Mouse (Mus musculus): ENCODE measurements around the gene Taf13.

Taf13 gene

DNA sequence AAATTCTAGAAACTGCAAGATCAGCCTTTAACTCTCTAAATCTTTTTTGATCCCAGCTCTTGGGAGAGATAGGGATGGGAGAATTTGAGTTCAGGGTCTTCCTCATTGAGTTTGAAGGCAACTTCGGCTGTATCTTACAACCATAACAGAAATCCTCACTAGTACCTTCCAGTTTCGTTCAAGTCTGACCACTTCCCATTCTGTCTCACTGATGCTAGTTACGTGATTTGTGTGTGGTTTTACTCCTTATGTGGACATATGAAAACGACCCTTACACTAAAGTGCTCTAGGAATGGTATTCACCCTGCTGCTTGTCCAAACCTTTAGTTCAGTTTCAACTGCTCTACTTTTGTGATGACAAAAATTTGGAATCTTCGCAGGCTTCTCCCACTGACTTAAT lies 2.5 kb downstream of the Taf13 start:
- DNase-seq: no peak

DNA sequence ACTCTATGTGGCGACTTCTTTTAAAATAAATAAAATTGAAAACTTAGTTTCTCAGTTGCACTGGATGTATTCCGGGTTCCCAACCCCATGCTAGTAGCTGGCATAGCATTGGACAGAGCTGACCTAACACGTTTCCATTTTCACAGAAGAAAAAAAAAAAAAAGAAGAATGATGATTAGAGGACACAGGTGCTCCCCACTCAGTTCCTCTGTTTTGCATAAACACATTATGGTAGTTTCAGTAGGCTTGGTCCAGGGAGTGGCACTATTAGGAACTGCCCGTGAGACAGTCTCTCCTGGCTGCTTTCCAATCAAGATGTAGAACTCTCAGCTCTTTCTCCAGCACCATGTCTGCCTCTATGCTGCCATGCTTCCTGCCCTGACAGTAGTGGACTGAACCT lies 13.1 kb downstream of the Taf13 start:
- no peak for DNase-seq

DNA sequence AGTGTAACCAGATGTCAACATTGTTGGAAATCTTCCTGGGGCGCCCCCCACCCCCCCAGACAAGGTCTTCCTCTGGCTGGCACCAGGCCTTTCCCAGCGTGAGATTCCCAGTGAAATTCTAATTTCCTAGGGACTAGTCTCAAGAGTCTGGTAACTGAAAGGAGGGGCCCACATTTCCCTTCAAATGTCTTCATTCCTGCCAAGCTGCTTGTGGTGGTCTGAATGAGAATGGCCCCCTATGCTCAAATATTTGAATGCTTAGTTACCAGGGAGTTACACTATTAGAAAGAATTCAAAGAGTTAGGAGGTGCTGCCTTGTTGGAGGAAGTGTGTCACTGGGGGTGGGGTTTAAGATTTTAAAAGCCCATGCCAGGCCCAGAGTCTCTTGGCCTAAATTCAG lies 16.9 kb downstream of the Taf13 start:
- DNase-seq: no peak

DNA sequence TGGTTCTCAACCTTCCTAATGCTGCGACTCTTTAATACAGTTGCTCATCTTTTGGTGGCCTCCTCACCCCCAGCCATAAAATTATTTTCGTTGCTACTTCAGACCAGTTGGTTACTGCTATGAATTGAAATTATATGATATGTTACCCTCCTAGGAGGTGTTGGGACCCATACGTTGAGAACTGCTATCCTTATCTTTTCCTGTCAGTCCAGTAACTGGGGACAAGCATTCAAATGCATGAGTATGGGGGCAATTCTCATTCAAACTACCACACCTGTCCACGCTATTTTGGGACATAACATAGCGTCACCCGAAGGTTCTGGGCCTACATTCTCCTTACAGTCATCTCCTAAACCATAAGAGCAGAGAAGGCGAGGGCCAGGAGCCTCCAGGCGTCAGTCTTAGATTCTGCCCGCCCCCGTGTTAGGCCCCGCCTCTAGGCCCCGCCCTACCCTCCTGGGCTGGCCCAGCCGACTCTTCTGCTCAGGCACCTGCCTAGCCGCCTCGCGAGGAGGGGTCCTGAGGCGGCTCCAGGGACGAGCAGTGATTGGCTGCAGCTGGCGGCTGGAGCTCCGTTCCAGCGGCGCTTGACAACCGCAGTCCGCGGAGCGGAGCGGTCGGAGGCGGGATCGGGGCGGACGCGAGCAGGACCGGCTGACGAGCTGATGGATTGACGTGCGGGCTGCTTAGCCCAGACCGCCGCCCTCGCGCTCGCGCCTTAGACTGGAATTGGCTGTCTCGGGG lies 19.5 kb downstream of the Taf13 start, which contains the start of gene Wdr47:
Wdr47 (plus strand) TSS at position 494 of the 744 bp plus-strand sequence.
- peak; percentile 96 to 97 for DNase-seq

DNA sequence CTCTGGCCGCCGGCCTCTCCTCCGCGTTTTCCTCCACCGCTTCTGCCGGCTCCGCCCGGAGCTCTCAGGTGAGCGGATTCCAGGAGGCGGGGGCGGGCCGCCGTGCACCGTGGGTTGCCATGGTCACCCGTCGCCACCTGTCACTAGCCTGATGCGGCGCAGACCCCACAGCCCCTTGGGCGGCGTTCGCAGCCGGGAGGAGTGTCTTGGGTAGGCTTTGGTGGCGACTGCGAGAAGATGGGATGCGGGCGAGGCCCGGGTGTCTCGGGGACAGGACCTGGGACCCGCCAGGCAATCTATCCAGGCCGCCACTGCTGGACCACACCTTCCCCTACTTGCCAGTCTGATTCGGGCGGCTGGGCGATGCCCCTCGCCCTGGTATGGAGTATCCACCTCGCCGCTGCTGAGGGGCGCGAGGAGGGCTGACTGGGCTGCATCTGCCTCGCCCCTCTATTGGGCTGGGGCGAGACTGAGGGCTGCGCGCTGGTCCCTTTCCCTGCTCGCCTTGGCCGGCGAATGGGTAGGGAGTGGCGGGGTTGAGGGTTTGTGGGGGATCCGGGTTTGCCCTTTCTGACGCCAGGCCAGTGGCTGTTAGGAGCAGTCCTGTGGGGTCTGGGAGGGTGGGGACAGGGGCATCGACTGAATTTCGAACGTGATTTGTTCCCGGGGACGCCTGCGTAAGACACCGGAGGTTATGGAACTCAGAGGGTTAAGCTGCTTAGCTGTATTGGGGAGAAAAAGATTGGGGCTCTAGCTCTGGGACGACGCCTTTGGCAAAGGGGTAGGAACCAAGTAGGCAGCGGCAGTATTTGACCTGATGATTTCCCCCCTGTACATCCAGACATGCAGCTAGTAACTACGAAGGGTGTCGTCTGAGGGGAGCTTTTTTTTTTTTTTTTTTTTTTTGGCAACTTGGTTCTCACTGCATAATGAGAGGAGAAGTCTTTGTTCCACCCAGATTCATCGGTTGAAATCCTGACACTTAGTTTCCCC lies 20.3 kb downstream of the Taf13 start:
- no peak for DNase-seq

DNA sequence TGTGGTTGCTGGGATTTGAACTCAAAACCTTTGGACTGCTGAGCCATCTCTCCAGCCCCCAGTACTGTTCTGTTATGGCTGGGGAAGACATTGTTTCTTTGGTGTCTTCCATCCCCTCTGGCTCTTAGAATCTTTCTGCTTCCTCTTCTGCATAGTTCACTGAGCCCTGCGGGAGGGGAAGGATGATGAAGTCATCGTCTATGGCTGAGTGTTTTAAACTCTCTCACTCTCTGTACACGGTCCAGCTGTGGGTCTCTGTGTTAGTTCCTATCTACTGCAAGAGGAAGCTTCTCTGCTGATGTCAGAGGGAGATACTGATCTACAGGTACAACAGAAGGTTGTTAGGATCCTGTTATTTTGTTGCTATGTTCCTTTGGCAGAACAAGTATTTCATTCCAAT lies 37.4 kb downstream of the Taf13 start:
- DNase-seq: no peak

All from kidney, adult 8-10 months (tissue).